Mouse (Mus musculus): ENCODE measurements around the gene Sh2b1.

Sh2b1 gene

DNA sequence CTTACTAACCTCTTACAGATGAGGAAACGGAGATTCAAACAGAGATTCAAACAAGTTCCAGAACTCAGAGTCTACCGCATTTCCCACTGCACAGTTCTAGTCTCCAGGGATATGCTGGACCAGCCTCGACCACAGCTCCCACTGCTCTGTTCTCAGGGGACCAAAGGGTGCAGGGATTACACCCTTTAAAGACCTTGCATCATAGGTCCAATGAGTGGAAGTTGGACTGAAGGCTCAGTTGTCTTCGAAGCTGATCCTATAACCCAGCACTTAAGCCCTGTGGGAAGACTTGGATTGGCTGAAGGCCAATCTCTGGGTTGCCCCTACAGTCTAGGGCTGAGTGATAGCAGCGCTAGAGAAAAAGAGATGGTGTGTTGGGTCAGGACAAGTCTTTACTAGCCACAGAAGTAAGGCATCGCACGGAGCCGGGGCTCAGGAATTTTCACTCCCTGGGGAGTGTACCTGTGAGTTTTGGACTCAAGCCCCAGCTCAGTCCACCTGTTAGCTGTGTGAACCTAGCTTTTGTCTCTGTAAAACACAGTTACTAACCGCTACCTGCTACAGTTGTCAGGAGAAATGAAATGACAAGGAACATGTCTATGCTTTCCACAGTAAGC, 1.6 kb downstream of the Sh2b1 start:
- no peak for DNase-seq

GRCm38 (mm10) chr7:126472713-126473112, 2.5 kb downstream of the Sh2b1 start:
- DNase-seq: no peak

DNA sequence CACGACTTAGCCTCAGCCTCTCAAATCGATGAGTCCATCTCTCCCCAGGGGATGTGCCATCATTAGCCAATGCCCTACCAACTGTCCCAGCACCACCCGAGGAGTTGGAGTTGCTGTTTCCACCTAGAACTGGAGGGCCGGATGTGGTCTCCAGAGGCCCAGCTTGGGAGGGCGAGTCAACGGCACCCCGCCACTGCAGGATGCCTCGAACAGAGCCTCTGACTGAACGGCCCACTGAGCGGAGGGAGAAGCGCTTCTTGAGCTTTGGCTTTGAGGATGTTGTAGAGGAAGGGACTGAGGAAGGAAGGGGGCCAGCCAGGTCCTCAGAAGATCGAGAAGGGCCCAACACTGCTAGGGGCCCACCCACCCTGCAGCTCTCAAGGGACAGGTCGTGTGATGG, 2.9 kb downstream of the Sh2b1 start:
- DNase-seq: no peak

DNA sequence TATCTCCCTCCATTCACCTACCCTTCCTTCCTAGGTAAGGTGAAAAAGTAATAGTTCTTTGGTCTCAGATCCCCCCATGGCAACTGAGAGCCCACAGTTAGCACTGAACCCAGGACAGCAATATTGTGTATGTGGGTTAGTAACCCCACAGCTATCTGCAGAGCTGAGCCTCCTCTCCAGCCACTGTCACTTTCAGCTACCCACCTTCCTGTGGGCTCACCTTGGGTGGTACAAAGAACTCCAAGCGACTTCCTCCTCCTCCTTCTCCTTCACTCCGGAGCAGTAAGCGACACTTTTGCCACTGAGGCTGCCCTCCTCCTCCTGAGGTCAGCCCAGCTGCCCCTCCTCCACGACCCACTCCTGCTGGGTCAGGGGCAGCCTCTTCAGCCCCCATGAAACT, 3.4 kb downstream of the Sh2b1 start:
- DNase-seq: no peak

- DNase-seq: no peak
These were observed 3.9 kb downstream of the Sh2b1 start for GRCm38 (mm10) chr7:126471361-126471760.

DNA sequence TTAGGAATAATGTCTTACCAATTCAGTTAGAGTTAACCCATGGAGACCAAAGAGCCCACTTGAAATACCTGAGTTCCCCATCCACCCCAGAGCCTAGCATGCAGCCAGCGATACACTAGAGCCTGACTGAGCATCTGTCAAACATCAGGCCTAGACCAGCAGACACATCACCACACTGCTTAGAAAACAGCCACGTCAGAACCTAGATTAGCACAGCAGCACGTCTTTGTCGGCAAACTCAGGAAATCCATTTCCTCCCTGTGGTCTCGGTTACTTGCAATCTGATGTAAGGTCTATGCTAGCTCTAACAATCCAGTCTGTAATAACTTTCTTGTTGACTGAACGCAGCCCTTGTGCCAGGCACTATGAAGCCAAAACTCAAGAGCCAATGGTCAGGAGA, 5.1 kb downstream of the Sh2b1 start:
- no peak for DNase-seq

GRCm38 (mm10) chr7:126467834-126468627, 7.2 kb downstream of the Sh2b1 start:
- no peak for DNase-seq

DNA sequence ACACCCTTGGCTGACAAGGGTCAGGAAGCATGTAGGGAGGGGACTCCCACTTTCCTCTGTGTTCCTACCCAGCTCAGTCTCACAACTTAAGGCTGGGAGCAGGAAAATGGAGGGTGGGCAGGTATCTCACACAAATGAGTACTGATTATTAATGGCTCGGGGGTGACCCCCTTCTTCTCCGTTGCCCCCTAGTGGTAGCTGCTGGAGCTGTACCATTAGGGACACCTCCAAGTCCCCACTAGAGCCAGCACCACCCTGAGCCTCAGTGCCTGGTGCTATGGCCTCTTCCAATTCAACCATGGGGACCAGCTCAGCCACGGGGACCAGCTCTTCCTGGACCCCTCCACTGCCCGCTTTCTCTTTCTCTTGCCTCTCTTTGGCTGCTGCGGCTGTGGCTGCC, 8.0 kb downstream of the Sh2b1 start:
- DNase-seq: no peak

DNA sequence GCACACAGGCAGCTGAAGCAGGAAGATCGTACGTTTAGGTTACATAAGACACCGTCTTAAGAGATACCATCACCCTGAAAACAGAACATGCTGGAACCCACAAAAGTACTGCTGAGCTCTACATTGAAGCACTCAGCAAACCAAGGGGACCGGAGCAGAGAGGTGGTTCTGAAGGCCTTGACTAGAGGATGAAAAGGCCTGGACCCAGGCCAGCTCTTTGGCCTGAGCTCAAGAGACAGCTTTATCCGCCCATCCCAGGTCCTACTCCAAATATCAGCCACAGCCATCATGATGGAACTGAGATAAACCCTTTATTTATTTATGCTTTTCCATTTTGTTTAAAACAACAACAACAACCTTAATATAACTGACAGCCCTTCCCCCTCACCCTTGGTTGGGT, 8.5 kb downstream of the Sh2b1 start:
- DNase-seq: no peak

DNA sequence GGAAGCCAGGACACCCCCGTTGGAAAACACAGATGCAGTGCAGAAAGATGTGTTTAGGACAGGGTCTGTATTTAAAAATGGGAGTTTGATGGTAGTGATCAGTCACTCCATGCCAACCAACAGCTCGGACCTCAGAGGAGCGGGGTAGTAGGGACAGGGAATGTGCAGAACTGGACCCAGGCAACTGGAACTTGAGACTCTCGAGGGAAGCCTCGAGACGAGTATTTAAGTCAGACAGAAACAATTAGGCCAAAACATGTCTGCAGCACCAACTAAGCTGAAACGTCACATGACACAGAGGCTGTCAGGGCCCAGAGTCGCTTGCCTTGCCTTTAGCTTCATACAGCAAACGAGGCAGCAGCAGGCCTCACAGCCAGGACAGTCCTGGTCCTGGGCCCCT, 9.1 kb downstream of the Sh2b1 start:
- DNase-seq: no peak

GRCm38 (mm10) chr7:126465246-126466030, 9.8 kb downstream of the Sh2b1 start:
- DNase-seq: no peak

DNA sequence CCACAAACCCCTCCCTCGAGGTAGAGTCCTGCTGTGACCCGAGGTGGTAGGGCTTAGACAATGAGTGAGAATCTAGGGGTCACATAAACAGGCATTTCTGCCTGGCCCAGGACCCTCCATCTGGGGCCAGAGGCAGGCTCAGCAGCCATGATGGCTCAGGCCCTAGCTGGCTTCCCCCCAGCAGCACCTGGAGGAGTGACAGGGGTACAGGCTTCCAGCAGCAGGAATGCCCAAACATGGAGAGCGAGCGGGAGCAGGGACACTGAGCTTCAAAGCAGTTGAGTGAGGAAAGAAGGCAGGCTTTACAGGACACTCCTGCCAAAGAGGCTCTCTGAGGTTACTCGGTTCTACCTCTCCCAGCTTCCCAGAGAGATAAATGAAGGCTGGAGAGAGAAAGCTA, 10.4 kb downstream of the Sh2b1 start:
- no peak for DNase-seq

- no peak for DNase-seq
These were observed 11.1 kb downstream of the Sh2b1 start for GRCm38 (mm10) chr7:126464121-126464520.

DNA sequence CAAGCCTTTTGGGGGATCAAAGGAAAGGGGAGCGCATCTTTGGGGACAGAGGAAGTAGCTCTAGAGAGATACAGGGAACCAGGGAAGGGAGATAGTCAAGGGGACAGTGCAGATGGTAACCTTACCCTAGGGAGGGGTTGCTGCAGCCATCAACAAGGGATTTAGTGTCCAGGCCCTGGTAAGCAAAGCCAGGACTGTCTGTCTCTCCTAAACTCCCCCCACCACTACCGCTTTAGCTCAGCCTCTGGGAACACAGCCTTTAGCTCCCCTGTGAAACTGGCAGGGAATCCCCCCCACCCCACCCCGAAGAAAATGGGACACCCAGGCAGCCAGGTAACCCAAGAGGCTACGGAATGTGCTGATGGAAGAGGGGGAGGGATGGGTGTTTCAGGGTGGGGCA, 11.7 kb downstream of the Sh2b1 start:
- no peak for DNase-seq

- DNase-seq: no peak
These were observed 12.2 kb downstream of the Sh2b1 start, which contains the start of gene Atp2a1 for GRCm38 (mm10) chr7:126463004-126463403. Gene Atp2a1 (minus strand): TSS chr7:126463108.

DNA sequence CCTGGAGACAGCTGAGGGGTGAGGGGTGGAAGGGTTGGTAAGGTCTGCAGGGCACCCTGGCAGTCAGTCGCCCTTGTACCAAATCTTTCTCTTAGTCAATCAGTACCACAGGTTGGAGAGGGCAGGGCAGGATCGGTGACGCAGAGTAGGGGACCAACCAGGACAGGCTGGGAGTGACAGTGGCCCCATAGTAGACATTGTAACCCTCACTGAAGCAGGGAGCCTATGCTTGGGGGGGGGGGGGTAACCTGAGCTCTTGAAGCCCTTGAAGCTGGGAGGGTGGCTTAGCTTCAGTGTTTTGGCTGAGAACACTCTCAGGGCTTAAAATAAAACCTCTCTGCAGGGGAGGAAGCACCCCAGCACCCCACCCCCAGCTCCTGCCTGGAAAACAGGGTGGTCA, 13.6 kb downstream of the Sh2b1 start:
- no peak for DNase-seq

GRCm38 (mm10) chr7:126460623-126461399, 14.4 kb downstream of the Sh2b1 start:
- DNase-seq: no peak

DNA sequence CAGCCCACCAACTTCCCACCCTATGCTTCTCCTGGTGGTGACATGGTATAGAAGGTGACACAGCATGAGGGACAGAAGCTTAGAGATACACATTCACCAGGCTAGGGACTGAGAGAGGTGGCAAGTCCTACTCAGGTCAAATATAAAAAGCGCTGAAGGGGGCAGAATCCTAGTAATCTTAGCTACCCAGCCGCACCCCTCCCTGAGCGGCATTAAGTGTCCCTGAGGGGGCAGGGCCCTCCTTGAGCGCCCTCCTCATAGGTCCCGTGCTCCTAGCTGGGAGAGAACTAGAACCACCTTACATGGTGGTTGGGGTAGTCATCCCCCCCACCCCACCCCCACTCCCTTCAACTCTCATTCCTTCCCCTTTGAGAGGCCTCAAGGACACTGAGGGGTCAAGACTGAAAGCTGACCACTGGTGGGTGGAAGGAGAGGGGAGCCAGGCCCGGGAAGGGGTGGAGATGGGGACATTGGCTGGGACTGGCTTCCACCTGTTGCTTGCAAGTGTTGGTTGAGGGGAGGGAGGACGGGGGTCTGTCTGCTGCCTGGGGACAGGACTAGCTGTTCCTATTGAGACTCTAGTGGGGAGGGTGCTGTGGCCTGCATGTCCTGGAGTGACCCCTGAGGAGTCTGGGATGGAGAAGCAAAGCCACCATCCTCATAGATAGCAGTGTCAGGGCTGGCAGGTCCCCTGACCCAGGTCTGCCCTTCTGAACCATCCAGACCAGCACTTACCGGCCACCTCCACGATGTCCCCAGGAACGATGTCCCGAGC, 16.2 kb downstream of the Sh2b1 start:
- DNase-seq: no peak

- DNase-seq: no peak
These were observed 17.0 kb downstream of the Sh2b1 start for GRCm38 (mm10) chr7:126458225-126458624.

GRCm38 (mm10) chr7:126456382-126457266, 18.6 kb downstream of the Sh2b1 start:
- DNase-seq: no peak

- no peak for DNase-seq
These were observed 20.0 kb downstream of the Sh2b1 start for GRCm38 (mm10) chr7:126455242-126455641.
